Mouse (Mus musculus) ES-Bruce4 (cell line): ENCODE results near the gene Rpl12.

Experiments used
- CTCF ChIP-seq: IDR thresholded peaks from one replicate; pipeline ENCODE4 v1.8.1; 2011; ENCODE audit warnings: low read depth, low read length
- POLR2A ChIP-seq: IDR thresholded peaks from one replicate; pipeline ENCODE4 v1.8.1; 2011; ENCODE audit warnings: low read length; ENCODE audit not compliant: insufficient read depth

GRCm38 (mm10) chr2:32982700-32983099 is 21.3 kb downstream of the Rpl12 start:
- no peak for TF ChIP-seq CTCF
- TF ChIP-seq POLR2A = peak; percentile 20
